Mouse (Mus musculus): ENCODE data around the gene Zfp146. TPM values are rescaled to one million over a fixed set of nuclear protein-coding genes. Genes with fewer than 3 reads are reported as not detected.
"Not testable (repeated sequence)": the region's sequence is repeated elsewhere in the genome, so short reads cannot be mapped to it uniquely, and the experiment has no call there.

Gene Zfp146
- polyA plus RNA-seq, 1 experiment from 2014 or later: 18.7 TPM

DNA sequence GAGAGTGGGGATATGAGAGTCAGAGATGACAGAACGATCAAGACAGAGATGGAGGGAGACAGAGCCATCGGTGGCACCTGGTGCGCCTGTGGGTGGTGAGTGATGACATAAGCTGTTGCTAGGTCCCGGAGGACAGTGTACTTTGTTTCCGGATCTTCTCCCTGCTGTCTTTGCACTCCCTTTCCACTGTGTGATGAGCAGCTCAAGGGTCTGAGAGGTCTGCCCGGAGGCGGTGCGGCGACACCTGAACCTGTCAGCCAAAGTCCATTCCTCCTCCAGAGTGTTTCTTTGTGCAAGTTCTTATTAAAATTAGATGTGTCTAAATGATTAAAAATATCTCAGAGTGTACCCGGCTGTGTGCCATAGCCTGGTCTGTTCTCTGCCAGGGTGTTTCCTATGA is 32.7 kb downstream of the Zfp146 start:
- DNase-seq (ENCODE audit: low spot score) (no peak), ATAC-seq (ENCODE audit: insufficient number of reproducible peaks, low FRiP score, low TSS enrichment, low read depth) (no peak)
- H3K27me3 ChIP-seq (ENCODE audit: control insufficient read depth, insufficient read depth, low read length): no peaks in the 10 kb centered on the region
- peaks cover 17% of the 10 kb centered on the region for H3K36me3 ChIP-seq (ENCODE audit: control insufficient read depth, insufficient read depth, low read length)
- WGBS: 93% methylated on average over 10 of the region's 10 CpGs
- H3K4me1 ChIP-seq (ENCODE audit: control insufficient read depth, insufficient read depth, low read length): no peaks in the 10 kb centered on the region
- H3K4me3 ChIP-seq (ENCODE audit: low read depth, low read length): no peak overlapping the region
- H3K9ac ChIP-seq (ENCODE audit: low read length): no peak overlapping the region
- 0 out of 2 replicates have a peak, but pooled peaks cover 2% of the 10 kb centered on the region for H3K9me3 ChIP-seq (ENCODE audit: control insufficient read depth, low read length)
- H3K4me2 ChIP-seq (ENCODE audit: low read depth, severe bottlenecking): no peak overlapping the region
- H3K27ac ChIP-seq (replicated peaks; ENCODE audit: low read depth, low read length): no peak overlapping the region

DNA sequence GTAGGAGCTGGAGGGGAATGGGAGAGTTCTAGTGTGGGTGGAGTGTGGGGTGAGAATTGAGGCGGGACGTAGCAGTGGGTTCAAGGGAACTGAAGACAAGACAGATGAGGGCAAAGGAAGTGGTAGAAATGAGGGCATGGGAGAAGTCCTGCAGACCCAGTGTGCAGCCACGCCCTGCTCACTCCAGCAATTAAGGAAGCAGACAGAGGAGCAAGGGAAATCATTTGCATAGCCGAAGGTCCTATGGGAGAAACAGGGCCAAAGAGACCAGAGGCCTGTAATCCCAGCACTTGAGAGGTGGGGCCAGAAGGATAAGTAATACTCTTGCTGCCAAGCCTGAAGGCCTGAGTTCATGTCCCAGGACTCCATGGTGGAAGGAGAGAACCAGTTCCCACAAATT is 37.2 kb downstream of the Zfp146 start:
- H3K4me2 ChIP-seq (ENCODE audit: low read depth, severe bottlenecking): no peak overlapping the region

DNA sequence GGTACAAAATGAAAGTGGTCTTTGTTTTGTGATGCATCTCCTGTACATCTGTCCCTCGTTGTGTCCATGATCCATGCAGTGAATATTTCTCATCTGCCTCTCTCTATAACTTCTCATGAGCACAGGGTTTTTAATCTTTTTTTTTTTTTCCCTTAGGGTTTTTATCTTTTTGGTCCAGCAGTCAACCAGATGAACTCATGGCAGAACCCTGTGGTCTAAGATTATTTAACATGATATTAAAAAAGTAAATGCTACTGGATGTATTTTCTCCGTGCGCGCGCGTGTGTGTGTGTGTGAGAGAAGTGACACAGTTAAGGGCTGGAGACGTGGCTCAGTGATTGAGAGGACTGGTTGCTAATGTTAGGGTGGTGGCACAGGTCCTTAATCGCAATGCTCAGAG is 39.6 kb downstream of the Zfp146 start:
- no peak overlapping the region for H3K4me3 ChIP-seq (ENCODE audit: low read depth, low read length)
- H3K9me3 ChIP-seq (ENCODE audit: control insufficient read depth, low read length): no peaks in the 10 kb centered on the region
- 94% methylated on average over 8 of the region's 8 CpGs for WGBS
- peaks cover 23% of the 10 kb centered on the region for H3K36me3 ChIP-seq (ENCODE audit: control insufficient read depth, insufficient read depth, low read length)
- H3K4me2 ChIP-seq (ENCODE audit: low read depth, severe bottlenecking): no peak overlapping the region
- no peak for DNase-seq (ENCODE audit: low spot score)
- H3K27me3 ChIP-seq (ENCODE audit: control insufficient read depth, insufficient read depth, low read length): no peaks in the 10 kb centered on the region
- ATAC-seq (ENCODE audit: insufficient number of reproducible peaks, low FRiP score, low TSS enrichment, low read depth): no peak
- H3K9ac ChIP-seq (ENCODE audit: low read length): no peak overlapping the region
- H3K4me1 ChIP-seq (ENCODE audit: control insufficient read depth, insufficient read depth, low read length): no peaks in the 10 kb centered on the region
- H3K27ac ChIP-seq (replicated peaks; ENCODE audit: low read depth, low read length): no peak overlapping the region

More for the DNA sequence above, 37.2 kb downstream of the Zfp146 start:
- Histone ChIP-seq H3K9me3 (ENCODE audit: control insufficient read depth, low read length) (no peaks in the 10 kb centered on the region), H3K27ac (replicated peaks; ENCODE audit: low read depth, low read length) (no peak overlapping the region), H3K27me3 (ENCODE audit: control insufficient read depth, insufficient read depth, low read length) (no peaks in the 10 kb centered on the region), H3K36me3 (ENCODE audit: control insufficient read depth, insufficient read depth, low read length) (peaks cover 22% of the 10 kb centered on the region), H3K9ac (ENCODE audit: low read length) (no peak overlapping the region), H3K4me3 (ENCODE audit: low read depth, low read length) (no peak overlapping the region), H3K4me1 (ENCODE audit: control insufficient read depth, insufficient read depth, low read length) (no peaks in the 10 kb centered on the region)
- ATAC-seq (ENCODE audit: insufficient number of reproducible peaks, low FRiP score, low TSS enrichment, low read depth) (no peak), DNase-seq (ENCODE audit: low spot score) (no peak)
- WGBS: 89% methylated on average over 4 of the region's 4 CpGs

DNA sequence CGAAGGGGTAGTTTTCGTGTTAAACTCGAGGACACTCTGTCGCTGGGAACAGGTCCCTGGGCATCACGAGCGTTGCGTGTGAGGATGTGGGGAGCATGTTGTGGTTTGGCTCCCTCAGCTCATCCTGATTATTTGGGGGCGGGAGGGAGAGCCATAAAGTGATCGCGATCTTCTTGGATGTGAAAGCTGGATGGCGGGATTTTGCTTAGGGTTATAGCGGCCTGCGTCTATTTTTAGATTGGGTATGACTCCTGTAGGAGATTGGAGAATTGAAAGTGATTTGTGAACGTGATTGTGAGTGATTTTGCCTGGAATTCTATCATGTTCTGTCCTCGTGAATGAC is 47.4 kb downstream of the Zfp146 start:
- peak overlapping the region; percentile 78 for H3K9ac ChIP-seq (ENCODE audit: low read length)
- no peaks in the 10 kb centered on the region for H3K9me3 ChIP-seq (ENCODE audit: control insufficient read depth, low read length)
- peak overlapping the region; percentile 64 for H3K4me3 ChIP-seq (ENCODE audit: low read depth, low read length)
- H3K27ac ChIP-seq (replicated peaks; ENCODE audit: low read depth, low read length): no peak overlapping the region
- no peaks in the 10 kb centered on the region for H3K4me1 ChIP-seq (ENCODE audit: control insufficient read depth, insufficient read depth, low read length)
- no peaks in the 10 kb centered on the region for H3K27me3 ChIP-seq (ENCODE audit: control insufficient read depth, insufficient read depth, low read length)
- DNase-seq (ENCODE audit: low spot score): no peak
- peak; percentile 69; the same call in 1 of the 2 replicates for ATAC-seq (ENCODE audit: insufficient number of reproducible peaks, low FRiP score, low TSS enrichment, low read depth)
- peaks cover under 1% of the 10 kb centered on the region; the same call in 1 of the 2 replicates for H3K36me3 ChIP-seq (ENCODE audit: control insufficient read depth, insufficient read depth, low read length)
- H3K4me2 ChIP-seq (ENCODE audit: low read depth, severe bottlenecking): peak overlapping the region; percentile 86
- 11% methylated on average over 15 of the region's 15 CpGs for WGBS

DNA sequence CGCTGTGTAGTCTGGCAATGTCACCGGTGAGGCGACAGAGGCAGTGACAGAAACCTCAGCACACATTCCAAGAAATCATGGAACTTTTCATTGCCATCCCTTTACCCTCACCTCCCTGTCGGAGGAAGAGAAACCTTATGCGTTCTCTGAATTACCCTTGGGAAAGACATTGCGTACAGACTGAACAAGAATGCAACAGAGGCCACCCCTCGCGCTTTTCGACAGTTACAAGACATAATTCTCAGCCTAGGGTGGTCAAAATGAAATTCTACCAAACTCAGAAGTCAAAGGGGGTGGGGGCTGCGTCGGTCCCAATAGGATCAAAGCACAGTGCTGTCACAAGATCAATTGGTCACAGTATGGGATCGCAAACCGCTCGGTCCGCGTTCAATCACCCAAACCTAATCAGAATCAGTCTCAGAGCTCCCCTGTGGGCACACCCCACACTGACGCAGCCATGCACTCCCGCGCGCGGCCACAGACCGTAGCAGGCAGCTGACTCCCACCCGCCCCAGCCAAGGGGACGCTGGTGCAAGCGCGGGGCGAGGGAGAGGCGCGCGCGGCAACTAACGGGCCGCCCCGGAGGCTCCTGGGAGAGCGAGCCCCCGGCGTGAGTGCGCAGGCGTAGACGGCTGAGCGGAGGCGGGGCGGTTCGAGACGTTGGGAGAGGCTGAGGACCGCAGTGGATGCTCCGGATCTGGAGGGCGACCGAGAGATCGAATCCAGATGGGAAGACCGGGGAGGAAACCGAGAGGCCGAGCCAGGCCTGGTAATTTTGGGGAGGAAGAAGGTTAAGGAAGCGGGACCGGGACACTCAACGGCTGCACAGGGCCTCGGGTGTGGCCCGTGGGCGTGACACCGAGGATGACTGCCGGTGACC is 48.0 kb downstream of the Zfp146 start, which contains the start of gene Zfp382:
Gene Zfp382, plus strand, starts transcription at position 635 of the 880 bp plus-strand sequence.
- peak; percentile 94 for DNase-seq (ENCODE audit: low spot score)
- peak; percentile 93 for ATAC-seq (ENCODE audit: insufficient number of reproducible peaks, low FRiP score, low TSS enrichment, low read depth)
- WGBS: 1% methylated on average over 61 of the region's 61 CpGs
- peak within 1 kb of the TSS; percentile 64 for H3K4me3 ChIP-seq (ENCODE audit: low read depth, low read length)
- H3K9me3 ChIP-seq (ENCODE audit: control insufficient read depth, low read length): no peaks in the 10 kb centered on the region
- no peaks in the 10 kb centered on the region for H3K36me3 ChIP-seq (ENCODE audit: control insufficient read depth, insufficient read depth, low read length)
- H3K4me1 ChIP-seq (ENCODE audit: control insufficient read depth, insufficient read depth, low read length): no peaks in the 10 kb centered on the region
- H3K9ac ChIP-seq (ENCODE audit: low read length): peak within 1 kb of the TSS; percentile 78
- peak within 1 kb of the TSS; percentile 86 for H3K4me2 ChIP-seq (ENCODE audit: low read depth, severe bottlenecking)
- no peaks in the 10 kb centered on the region for H3K27me3 ChIP-seq (ENCODE audit: control insufficient read depth, insufficient read depth, low read length)
- H3K27ac ChIP-seq (replicated peaks; ENCODE audit: low read depth, low read length): peak within 1 kb of the TSS; percentile 45

DNA sequence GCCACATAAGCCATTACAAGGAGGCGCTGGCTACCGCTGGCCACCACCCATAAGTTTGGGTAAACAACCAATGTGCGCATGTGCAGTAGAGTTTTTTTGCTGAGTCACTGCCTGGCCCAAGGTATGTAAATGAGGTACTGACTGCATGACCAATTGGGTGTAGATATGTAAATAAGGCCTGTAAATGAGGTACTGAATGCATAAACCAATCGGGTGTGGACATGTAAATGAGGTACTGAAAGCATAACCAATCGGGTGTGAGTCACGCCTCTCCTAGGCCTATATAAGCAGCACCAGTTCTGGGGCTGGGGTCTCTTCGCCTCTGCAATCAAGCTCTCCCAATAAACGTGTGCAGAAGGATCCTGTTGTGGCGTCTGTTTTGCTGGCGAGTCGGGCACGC is 51.6 kb downstream of the Zfp146 start:
- WGBS: 93% methylated on average over 12 of the region's 12 CpGs
- not testable (repeated sequence) for H3K4me3 ChIP-seq (ENCODE audit: low read depth, low read length)

DNA sequence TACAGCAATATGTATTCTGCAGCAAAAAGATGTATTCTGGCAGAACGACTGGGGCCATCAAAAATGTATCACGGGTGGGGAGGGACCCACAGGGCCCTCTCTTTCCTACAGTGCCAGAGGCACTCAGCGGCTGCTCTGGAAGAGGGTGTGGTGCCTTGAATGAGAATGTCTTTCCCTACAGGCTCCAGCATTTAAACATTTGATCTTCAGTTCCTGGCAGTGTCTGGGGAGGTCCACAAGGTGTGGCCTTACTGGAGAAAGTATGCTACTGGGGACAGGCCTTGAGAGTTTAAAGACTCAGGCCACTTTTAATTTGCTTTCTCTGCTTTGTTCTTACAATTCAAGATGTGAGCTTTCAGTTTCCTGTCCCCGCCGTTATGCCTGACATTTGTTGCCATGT is 53.5 kb downstream of the Zfp146 start:
- DNase-seq (ENCODE audit: low spot score): no peak
- Histone ChIP-seq H3K27me3 (ENCODE audit: control insufficient read depth, insufficient read depth, low read length) (no peaks in the 10 kb centered on the region), H3K27ac (replicated peaks; ENCODE audit: low read depth, low read length) (no peak overlapping the region), H3K4me3 (ENCODE audit: low read depth, low read length) (no peak overlapping the region), H3K4me2 (ENCODE audit: low read depth, severe bottlenecking) (no peak overlapping the region), H3K36me3 (ENCODE audit: control insufficient read depth, insufficient read depth, low read length) (no peaks in the 10 kb centered on the region), H3K4me1 (ENCODE audit: control insufficient read depth, insufficient read depth, low read length) (no peaks in the 10 kb centered on the region), H3K9ac (ENCODE audit: low read length) (no peak overlapping the region), H3K9me3 (ENCODE audit: control insufficient read depth, low read length) (no peaks in the 10 kb centered on the region)
- ATAC-seq (ENCODE audit: insufficient number of reproducible peaks, low FRiP score, low TSS enrichment, low read depth): no peak
- WGBS: 93% methylated on average over 5 of the region's 5 CpGs

More for the DNA sequence above, 51.6 kb downstream of the Zfp146 start:
- not testable (repeated sequence) for H3K4me1 ChIP-seq (ENCODE audit: control insufficient read depth, insufficient read depth, low read length); H3K27ac ChIP-seq (replicated peaks; ENCODE audit: low read depth, low read length); ATAC-seq (ENCODE audit: insufficient number of reproducible peaks, low FRiP score, low TSS enrichment, low read depth); H3K9ac ChIP-seq (ENCODE audit: low read length); H3K4me2 ChIP-seq (ENCODE audit: low read depth, severe bottlenecking); DNase-seq (ENCODE audit: low spot score); H3K36me3 ChIP-seq (ENCODE audit: control insufficient read depth, insufficient read depth, low read length); H3K9me3 ChIP-seq (ENCODE audit: control insufficient read depth, low read length); H3K27me3 ChIP-seq (ENCODE audit: control insufficient read depth, insufficient read depth, low read length)

Data from limb, embryonic 11.5 days (tissue).